Mouse (Mus musculus) CH12.LX (cell line): ENCODE measurements around the gene S100b. TPM values are rescaled to one million over a fixed set of nuclear protein-coding genes. Genes with fewer than 3 reads are reported as not detected.

Experiments used
- DNase-seq: peaks from one replicate; pipeline ENCODE4 v3.0.0-alpha.2; 2013; ENCODE audit errors: extremely low read depth
- H3K27ac ChIP-seq: 2 replicates; pipeline ENCODE4 v1.5.1; 2012; ENCODE audit warnings: low read depth, mild to moderate bottlenecking, control low read depth, moderate library complexity; ENCODE audit not compliant: insufficient read depth
- H3K27me3 ChIP-seq: replicated peaks from 2 replicates; pipeline ENCODE3; 2012; ENCODE audit warnings: inconsistent platforms
- H3K36me3 ChIP-seq, 2 experiments: replicated peaks in 1 of 2; 2 replicates each; pipeline versions ENCODE3 to v1.6.1; 2012; ENCODE audit warnings: inconsistent platforms in 1 of 2, low read length in 1 of 2, mild to moderate bottlenecking in 1 of 2, mixed read lengths in 1 of 2, moderate library complexity in 1 of 2; ENCODE audit not compliant: control insufficient read depth in 1 of 2, insufficient read depth in 1 of 2
- H3K4me1 ChIP-seq, 2 experiments: 2 replicates each; pipeline ENCODE4 v1.6.1; 2012; ENCODE audit warnings: inconsistent platforms in 1 of 2, moderate library complexity in 1 of 2; ENCODE audit not compliant: insufficient read depth in 2 of 2, control insufficient read depth in 1 of 2
- H3K4me2 ChIP-seq: 2 replicates; pipeline ENCODE4 v1.6.1; 2012; ENCODE audit warnings: low read depth, mild to moderate bottlenecking, control low read depth; ENCODE audit not compliant: poor library complexity, insufficient read depth, severe bottlenecking
- H3K4me3 ChIP-seq, 3 experiments: fragments of 150-350 bp in 1 of 3; sonication (generic) in 1 of 3; replicated peaks in 1 of 3; 2 replicates each; pipeline versions ENCODE3 to v1.5.1; 2011 to 2012; ENCODE audit warnings: low read depth in 2 of 3, low read length in 2 of 3, mild to moderate bottlenecking in 2 of 3, moderate library complexity in 2 of 3, control low read depth in 1 of 3, improper control_type of control experiment in 1 of 3, inconsistent platforms in 1 of 3, mixed read lengths in 1 of 3; ENCODE audit not compliant: poor library complexity in 1 of 3
- H3K79me2 ChIP-seq: replicated peaks from 2 replicates; pipeline ENCODE4 v1.6.1; 2012; ENCODE audit warnings: mild to moderate bottlenecking, moderate library complexity; ENCODE audit not compliant: control insufficient read depth, poor library complexity, insufficient read depth, severe bottlenecking; ENCODE audit errors: extremely low read depth
- H3K9ac ChIP-seq: 2 replicates; pipeline ENCODE4 v1.6.1; 2012; ENCODE audit warnings: low read depth, mild to moderate bottlenecking, control low read depth, moderate library complexity; ENCODE audit not compliant: insufficient read depth
- H3K9me3 ChIP-seq: replicated peaks from 2 replicates; pipeline ENCODE3; 2012; ENCODE audit warnings: low read length, inconsistent platforms, mixed read lengths
- BHLHE40 ChIP-seq: IDR thresholded peaks from 2 replicates; pipeline ENCODE4 v1.6.1; 2011; ENCODE audit warnings: mild to moderate bottlenecking, low read depth, low read length, improper control_type of control experiment
- CHD1 ChIP-seq: IDR thresholded peaks from 2 replicates; pipeline ENCODE4 v1.6.1; 2012; ENCODE audit warnings: low read depth, low read length, improper control_type of control experiment, inconsistent platforms
- CHD2 ChIP-seq: IDR thresholded peaks from 2 replicates; pipeline ENCODE4 v1.6.1; 2011; ENCODE audit warnings: low read length, improper control_type of control experiment
- CTCF ChIP-seq, 2 experiments: IDR thresholded peaks in 1 of 2; conservative IDR thresholded peaks in 1 of 2; 2 replicates each; pipeline ENCODE4 v1.5.1; 2011 to 2012; ENCODE audit warnings: low read depth in 2 of 2, low read length in 2 of 2, improper control_type of control experiment in 1 of 2, inconsistent platforms in 1 of 2, mild to moderate bottlenecking in 1 of 2, moderate library complexity in 1 of 2
- E2F4 ChIP-seq: IDR thresholded peaks from 2 replicates; pipeline ENCODE4 v1.6.1; 2011; ENCODE audit warnings: low read depth, low read length, improper control_type of control experiment; ENCODE audit not compliant: insufficient replicate concordance
- ELF1 ChIP-seq: IDR thresholded peaks from 2 replicates; pipeline ENCODE4 v1.6.1; 2014; ENCODE audit warnings: low read depth, mild to moderate bottlenecking, inconsistent platforms, low read length, improper control_type of control experiment
- ETS1 ChIP-seq: conservative IDR thresholded peaks from 2 replicates; pipeline ENCODE4 v1.6.1; 2012; ENCODE audit warnings: low read depth, mild to moderate bottlenecking, inconsistent platforms, low read length, improper control_type of control experiment, moderate library complexity
- IRF4 ChIP-seq: IDR thresholded peaks from 2 replicates; pipeline ENCODE4 v1.6.1; 2014; ENCODE audit warnings: low read depth, mild to moderate bottlenecking, inconsistent platforms, low read length, improper control_type of control experiment
- JUND ChIP-seq: conservative IDR thresholded peaks from 2 replicates; pipeline ENCODE4 v1.6.1; 2011; ENCODE audit warnings: low read depth, low read length, improper control_type of control experiment
- KAT2A ChIP-seq: IDR thresholded peaks from 2 replicates; pipeline ENCODE4 v1.6.1; 2012; ENCODE audit warnings: low read length, improper control_type of control experiment, inconsistent platforms; ENCODE audit not compliant: insufficient replicate concordance
- MAX ChIP-seq: IDR thresholded peaks from 2 replicates; pipeline ENCODE4 v1.6.1; 2011; ENCODE audit warnings: low read length, improper control_type of control experiment
- MEF2A ChIP-seq: IDR thresholded peaks from 2 replicates; pipeline ENCODE4 v1.6.1; 2014; ENCODE audit warnings: low read depth, mild to moderate bottlenecking, inconsistent platforms, low read length, improper control_type of control experiment, borderline replicate concordance
- MXI1 ChIP-seq: IDR thresholded peaks from 2 replicates; pipeline ENCODE4 v1.6.1; 2011; ENCODE audit warnings: mild to moderate bottlenecking, low read depth, low read length, improper control_type of control experiment
- MYC ChIP-seq: IDR thresholded peaks from 2 replicates; pipeline ENCODE4 v1.6.1; 2011; ENCODE audit warnings: low read depth, mild to moderate bottlenecking, improper control_type of control experiment, low read length
- NELFE ChIP-seq: IDR thresholded peaks from 2 replicates; pipeline ENCODE4 v1.6.1; 2011; ENCODE audit warnings: low read depth, low read length, improper control_type of control experiment
- NRF1 ChIP-seq: IDR thresholded peaks from 2 replicates; pipeline ENCODE4 v1.6.1; 2014; ENCODE audit warnings: low read depth, mild to moderate bottlenecking, inconsistent platforms, low read length, improper control_type of control experiment, moderate library complexity
- POLR2AphosphoS2 ChIP-seq: IDR thresholded peaks from 2 replicates; pipeline ENCODE4 v1.6.1; 2011; ENCODE audit warnings: low read depth, low read length, improper control_type of control experiment
- RCOR1 ChIP-seq: conservative IDR thresholded peaks from 2 replicates; pipeline ENCODE4 v1.6.1; 2012; ENCODE audit warnings: low read depth, mild to moderate bottlenecking, inconsistent platforms, low read length, improper control_type of control experiment
- SIN3A ChIP-seq: IDR thresholded peaks from 2 replicates; pipeline ENCODE4 v1.6.1; 2012; ENCODE audit warnings: low read length, improper control_type of control experiment, inconsistent platforms
- SMC3 ChIP-seq: IDR thresholded peaks from 2 replicates; pipeline ENCODE4 v1.6.1; 2011; ENCODE audit warnings: low read depth, low read length, improper control_type of control experiment
- TCF12 ChIP-seq: IDR thresholded peaks from 2 replicates; pipeline ENCODE4 v1.6.1; 2014; ENCODE audit warnings: low read depth, mild to moderate bottlenecking, inconsistent platforms, low read length, improper control_type of control experiment
- UBTF ChIP-seq: IDR thresholded peaks from 2 replicates; pipeline ENCODE4 v1.6.1; 2012; ENCODE audit warnings: low read depth, mild to moderate bottlenecking, inconsistent platforms, low read length, improper control_type of control experiment, moderate library complexity
- USF1 ChIP-seq: IDR thresholded peaks from 2 replicates; pipeline ENCODE4 v1.6.1; 2014; ENCODE audit warnings: low read depth, mild to moderate bottlenecking, inconsistent platforms, low read length, improper control_type of control experiment
- USF2 ChIP-seq: conservative IDR thresholded peaks from 2 replicates; pipeline ENCODE4 v1.6.1; 2011; ENCODE audit warnings: low read depth, low read length, improper control_type of control experiment
- ZC3H11A ChIP-seq: IDR thresholded peaks from 2 replicates; pipeline ENCODE4 v1.6.1; 2012; ENCODE audit warnings: low read depth, mild to moderate bottlenecking, inconsistent platforms, low read length, improper control_type of control experiment
- ZNF384 ChIP-seq: IDR thresholded peaks from 2 replicates; pipeline ENCODE4 v1.6.1; 2012; ENCODE audit warnings: low read depth, low read length, improper control_type of control experiment, inconsistent platforms
- dilution Hi-C: fragments of 300-500 bp; cut with MboI; formaldehyde crosslinking; loops from 2 replicates; pipeline ENCODE4 v1.14.3; 2020; ENCODE audit warnings: low sequenced_read_pairs; ENCODE audit not compliant: extremely low pct_unique_long_range_greater_than_20kb, extremely low pct_ligation_motif_present
- in situ Hi-C: fragments of 300-500 bp; cut with MboI; formaldehyde crosslinking; loops from 3 replicates; pipeline ENCODE4 v1.14.3; 2019; ENCODE audit warnings: low sequenced_read_pairs, low pct_ligation_motif_present, low pct_unique_long_range_greater_than_20kb, mixed read lengths
- polyA plus RNA-seq: library from polyadenylated mRNA; unstranded; fragments of >175 nt; gene quantifications from 2 replicates; pipeline ENCODE4 v1.2.1, GENCODE M21; 2012; ENCODE audit warnings: low read depth; ENCODE audit not compliant: insufficient read length
- total RNA-seq, 2 experiments: library from RNA; depleted of rRNA; stranded (reverse); fragments of 300-350 nt in 1 of 2; fragments of >200 nt in 1 of 2; gene quantifications; 2 replicates each; pipeline ENCODE4 v1.2.3; 2012 to 2014

Gene S100b
- total and polyA plus RNA-seq, 3 experiments = not detected

DNA sequence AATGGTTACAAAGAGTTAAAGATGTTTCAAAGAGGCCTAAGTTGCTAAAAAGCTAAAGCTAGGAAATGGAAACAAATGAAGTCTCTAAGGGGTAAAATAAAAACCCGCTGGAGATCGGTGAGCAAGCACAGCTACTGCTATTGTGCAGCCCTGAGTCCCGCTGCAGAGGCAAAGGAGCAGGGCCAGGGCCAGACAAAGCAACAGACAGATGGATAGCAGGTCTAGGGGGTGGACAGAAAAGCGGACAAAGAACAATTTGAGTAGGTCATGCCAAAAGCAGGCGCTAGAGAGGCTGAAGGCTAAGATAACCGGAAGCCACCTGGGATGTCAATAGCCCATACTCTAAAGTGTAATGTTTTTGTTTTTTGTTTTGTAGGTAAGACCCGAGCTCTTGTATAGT is 2.8 kb upstream of the S100b start:
- no peak overlapping the region for H3K4me3 ChIP-seq
- TF ChIP-seq MYC = no peak
- no peak for TF ChIP-seq IRF4
- TF ChIP-seq NRF1 = no peak
- no peak for TF ChIP-seq POLR2AphosphoS2
- no peak for TF ChIP-seq CHD1
- TF ChIP-seq USF1 = no peak
- no peak for TF ChIP-seq ETS1
- no peak for TF ChIP-seq MXI1
- TF ChIP-seq SIN3A = no peak
- no peak for TF ChIP-seq UBTF
- TF ChIP-seq TCF12 = no peak
- TF ChIP-seq RCOR1 = no peak
- no peak for TF ChIP-seq KAT2A
- no peak for TF ChIP-seq ELF1
- TF ChIP-seq ZC3H11A = no peak
- no peak for TF ChIP-seq NELFE
- TF ChIP-seq USF2 = no peak
- no peaks in the 10 kb centered on the region for H3K36me3 ChIP-seq
- no peak overlapping the region for H3K27ac ChIP-seq
- no peaks in the 10 kb centered on the region for H3K79me2 ChIP-seq
- peaks cover 0 to 6% of the 10 kb centered on the region in 2 experiments; a peak in 1 of 4 replicates for H3K4me1 ChIP-seq
- no peaks in the 10 kb centered on the region for H3K27me3 ChIP-seq
- no peak for DNase-seq
- H3K9me3 ChIP-seq = no peaks in the 10 kb centered on the region
- dilution Hi-C loops (no loop called here), in situ Hi-C loops (no loop called here)
- H3K4me2 ChIP-seq = no peak overlapping the region
- H3K9ac ChIP-seq = no peak overlapping the region

DNA sequence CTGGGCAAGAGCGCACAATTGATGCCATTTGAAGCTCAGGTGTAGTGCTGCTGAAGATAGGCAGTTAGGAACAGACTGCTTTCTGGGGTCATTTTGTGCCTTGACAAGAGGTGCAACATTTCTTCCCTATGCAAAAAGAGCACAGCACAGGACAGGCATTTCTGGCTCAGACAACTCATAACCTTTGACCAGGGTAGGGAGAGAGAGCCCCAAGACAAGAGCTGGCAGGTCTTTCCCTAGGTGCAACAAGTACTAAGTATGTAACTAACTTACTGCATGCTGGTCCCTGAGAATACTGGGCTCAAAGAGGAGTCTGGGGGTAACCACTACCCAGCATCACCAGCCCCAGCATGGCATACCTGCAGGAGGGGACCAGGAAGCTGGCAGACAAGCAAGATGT is 574 bp upstream of the S100b start:
- Histone ChIP-seq H3K4me2 (no peak overlapping the region), H3K79me2 (no peaks in the 10 kb centered on the region), H3K27me3 (no peaks in the 10 kb centered on the region), H3K4me3 (no peak overlapping the region), H3K9me3 (no peaks in the 10 kb centered on the region), H3K9ac (no peak overlapping the region), H3K27ac (no peak overlapping the region), H3K4me1 (peaks cover 0 to 6% of the 10 kb centered on the region in 2 experiments; a peak in 2 of 4 replicates), H3K36me3 (no peaks in the 10 kb centered on the region)
- in situ Hi-C loops = no loop called here
- dilution Hi-C loops = no loop called here
- no peak for TF ChIP-seq MEF2A
- TF ChIP-seq ELF1 = no peak
- no peak for TF ChIP-seq CTCF (conservative IDR thresholded peaks at IDR 0.05 in 1 of 2, IDR thresholded peaks at IDR 0.05 in 1 of 2; ENCODE audit: low read depth in 2 of 2, low read length in 2 of 2)
- TF ChIP-seq SMC3 = no peak
- no peak for TF ChIP-seq BHLHE40
- no peak for TF ChIP-seq JUND
- TF ChIP-seq KAT2A = no peak
- no peak for TF ChIP-seq NRF1
- TF ChIP-seq ZNF384 = no peak
- TF ChIP-seq NELFE = no peak
- no peak for TF ChIP-seq CHD2
- TF ChIP-seq UBTF = no peak
- no peak for TF ChIP-seq E2F4
- TF ChIP-seq POLR2AphosphoS2 = no peak
- no peak for TF ChIP-seq MAX
- TF ChIP-seq CHD1 = no peak
- DNase-seq = no peak
